ENCODE assay signal across 8 mouse cellular contexts in genomic region chr8:124896010-124896631, GRCm38 (mm10). TPM values are rescaled to one million over a fixed set of nuclear protein-coding genes. Genes with fewer than 3 reads are reported as not detected.
A peak's percentile ranks its signal among the peaks of the same experiment; 100 is the strongest.
DNase-seq lines count a peak whose midpoint lies in the region; ATAC-seq and TF ChIP-seq lines count a peak whose summit lies in the region.

No protein-coding gene starts in this region.

- H3K9me3 ChIP-seq in heart, embryonic 15.5 days (replicated peaks) = no peaks in the 10 kb centered on the region
- no peaks in the 10 kb centered on the region for H3K9me3 ChIP-seq in liver, embryonic 16.5 days (replicated peaks; ENCODE audit: control insufficient read depth, low read length)

- ATAC-seq in heart, embryonic 15.5 days (replicated peaks; ENCODE audit: insufficient number of reproducible peaks, insufficient read depth, low FRiP score, low read depth) = no peak
- ATAC-seq in liver, embryonic 16.5 days (ENCODE audit: low read depth) = no peak
- no peak for ATAC-seq in frontal cortex, adult (ENCODE audit: low TSS enrichment)
- no peak for ATAC-seq in activated CD4-positive, CD25-positive, alpha-beta regulatory T cell, adult 4 months

- no peak for TF ChIP-seq POLR2A in lung, adult 2 months (IDR thresholded peaks at IDR 0.05; ENCODE audit: borderline replicate concordance, extremely low read depth, low read depth, low read length)

- H3K36me3 ChIP-seq in heart, embryonic 15.5 days = peaks cover 38% of the 10 kb centered on the region
- peaks cover 20% of the 10 kb centered on the region for H3K36me3 ChIP-seq in liver, embryonic 16.5 days (ENCODE audit: control insufficient read depth, insufficient read depth)

- peak overlapping the region; percentile 12 for H3K4me3 ChIP-seq in lung, adult 2 months (replicated peaks; ENCODE audit: extremely low read depth, low read depth, low read length)
- H3K4me3 ChIP-seq in heart, embryonic 15.5 days = peak overlapping the region; percentile 93
- H3K4me3 ChIP-seq in liver, embryonic 16.5 days (ENCODE audit: low read depth, low read length) = peak overlapping the region; percentile 99

- 0 out of 2 replicates have a peak overlapping the region, but pooled peaks have one; percentile 2 for H3K9ac ChIP-seq in heart, embryonic 15.5 days
- peak overlapping the region; percentile 89 for H3K9ac ChIP-seq in liver, embryonic 16.5 days (ENCODE audit: low read depth, low read length)

- H3K4me2 ChIP-seq in heart, embryonic 15.5 days = peak overlapping the region; percentile 97
- H3K4me2 ChIP-seq in liver, embryonic 16.5 days (ENCODE audit: low read depth, low read length) = peak overlapping the region; percentile 99

- 72% methylated on average over 26 of the region's 26 CpGs for WGBS in lung, adult 2 months
- WGBS in heart, embryonic 15.5 days = 78% methylated on average over 26 of the region's 26 CpGs
- WGBS in liver, embryonic 16.5 days (ENCODE audit: insufficient replicate concordance) = 83% methylated on average over 26 of the region's 26 CpGs

- DNase-seq in lung, adult 2 months = no peak
- DNase-seq in lung, adult 18-20 months = no peak
- peak; percentile 5 for DNase-seq in c-Kit-negative CD71-positive TER-119-positive erythroid progenitor cells, embryonic 14.5 days (ENCODE audit: low read depth, low spot score)
- no peak for DNase-seq in T-cell, adult 2 months (ENCODE audit: low spot score)

- peak overlapping the region; percentile 85 for H3K27ac ChIP-seq in heart, embryonic 15.5 days
- H3K27ac ChIP-seq in liver, embryonic 16.5 days (ENCODE audit: low read length) = no peak overlapping the region

- no peak for TF ChIP-seq CTCF in lung, adult 2 months (IDR thresholded peaks at IDR 0.05; ENCODE audit: insufficient read depth, low read length)

- H3K4me1 ChIP-seq in lung, adult 2 months (ENCODE audit: control insufficient read depth, insufficient read depth, low read length) = peaks cover 13% of the 10 kb centered on the region
- H3K4me1 ChIP-seq in heart, embryonic 15.5 days (replicated peaks) = peaks cover 35% of the 10 kb centered on the region
- H3K4me1 ChIP-seq in liver, embryonic 16.5 days (ENCODE audit: control insufficient read depth, low read depth, low read length) = peaks cover 23% of the 10 kb centered on the region

- no peaks in the 10 kb centered on the region for H3K27me3 ChIP-seq in heart, embryonic 15.5 days
- no peaks in the 10 kb centered on the region for H3K27me3 ChIP-seq in liver, embryonic 16.5 days (ENCODE audit: control insufficient read depth, insufficient read depth, low read depth, low read length)

RNA-seq across cellular contexts. Expression of gene Exoc8, which starts 1.4 kb away (rescaled TPM):
- polyA plus RNA-seq in lung, adult 2 months (2012; rRNA removed) = 12.8 and 13.6 TPM in 2 replicates
- 6.5 and 7.6 TPM in 2 replicates for polyA plus RNA-seq in heart, embryonic 15.5 days (2015; fragmentation: Nextera tagmentation; extraction: Ambion mirVana)
- polyA plus RNA-seq in liver, embryonic 16.5 days (2015; fragmentation: Nextera tagmentation; extraction: Ambion mirVana) = 3.1 and 3.6 TPM in 2 replicates
- polyA plus RNA-seq in activated CD4-positive, CD25-positive, alpha-beta regulatory T cell, adult 4 months (2017; shearing (Covaris generic)) = 1 to 10 TPM; 5.3 to 8.3 TPM

RNA-seq across cellular contexts. Expression of gene Sprtn, which starts 1.6 kb away (rescaled TPM):
- 13.6 and 17.8 TPM in 2 replicates for polyA plus RNA-seq in lung, adult 2 months (2012; rRNA removed)
- polyA plus RNA-seq in heart, embryonic 15.5 days (2015; fragmentation: Nextera tagmentation; extraction: Ambion mirVana) = 7.2 and 9.6 TPM in 2 replicates
- 4.8 and 4.9 TPM in 2 replicates for polyA plus RNA-seq in liver, embryonic 16.5 days (2015; fragmentation: Nextera tagmentation; extraction: Ambion mirVana)
- polyA plus RNA-seq in activated CD4-positive, CD25-positive, alpha-beta regulatory T cell, adult 4 months (2017; shearing (Covaris generic)) = 1 to 10 TPM; 6.6 to 8.4 TPM

RNA-seq across cellular contexts. Expression of gene 2810004N23Rik, which starts 33.2 kb away (rescaled TPM):
- 9.0 and 11.3 TPM in 2 replicates for polyA plus RNA-seq in lung, adult 2 months (2012; rRNA removed)
- 46.3 and 51.6 TPM in 2 replicates for polyA plus RNA-seq in heart, embryonic 15.5 days (2015; fragmentation: Nextera tagmentation; extraction: Ambion mirVana)
- 14.7 and 16.9 TPM in 2 replicates for polyA plus RNA-seq in liver, embryonic 16.5 days (2015; fragmentation: Nextera tagmentation; extraction: Ambion mirVana)
- polyA plus RNA-seq in activated CD4-positive, CD25-positive, alpha-beta regulatory T cell, adult 4 months (2017; shearing (Covaris generic)) = 10 to 100 TPM; 28.2 to 28.7 TPM

RNA-seq across cellular contexts. Expression of gene Gnpat, which starts 33.3 kb away (rescaled TPM):
- polyA plus RNA-seq in lung, adult 2 months (2012; rRNA removed) = 50.8 and 63.2 TPM in 2 replicates
- polyA plus RNA-seq in heart, embryonic 15.5 days (2015; fragmentation: Nextera tagmentation; extraction: Ambion mirVana) = 101 and 103 TPM in 2 replicates
- polyA plus RNA-seq in liver, embryonic 16.5 days (2015; fragmentation: Nextera tagmentation; extraction: Ambion mirVana) = 33.8 and 34.8 TPM in 2 replicates
- polyA plus RNA-seq in activated CD4-positive, CD25-positive, alpha-beta regulatory T cell, adult 4 months (2017; shearing (Covaris generic)) = 10 to 100 TPM; 36.5 TPM

RNA-seq across cellular contexts. Expression of gene Egln1, which starts 53.0 kb away (rescaled TPM):
- 33.7 and 40.2 TPM in 2 replicates for polyA plus RNA-seq in lung, adult 2 months (2012; rRNA removed)
- polyA plus RNA-seq in heart, embryonic 15.5 days (2015; fragmentation: Nextera tagmentation; extraction: Ambion mirVana) = 16.7 and 18.4 TPM in 2 replicates
- polyA plus RNA-seq in liver, embryonic 16.5 days (2015; fragmentation: Nextera tagmentation; extraction: Ambion mirVana) = 4.8 and 5.1 TPM in 2 replicates
- 10 to 100 TPM in 1 of 2 experiments, 1 to 10 TPM in 1; 9.3 to 12.4 TPM for polyA plus RNA-seq in activated CD4-positive, CD25-positive, alpha-beta regulatory T cell, adult 4 months (2017; shearing (Covaris generic))

Comparison
In these comparisons a context has a peak if more than half of its experiments do, and no peak if none do; other contexts are left out.
1. H3K4me3 ChIP-seq: peak in every context shown above with its lines; median percentile 99 in liver, embryonic 16.5 days; 93 in heart, embryonic 15.5 days; 12 in lung, adult 2 months.